Mouse (Mus musculus): ENCODE measurements at regions not wholly inside any gene's neighbourhood (a gene's known extent, or its start where the extent isn't known, plus 50 kb on each side); places are given as distances from the start of the nearest gene placed in this dataset.

- H3K36me3 ChIP-seq, result no peaks in the 10 kb centered on the region
- no peaks in the 10 kb centered on the region for H3K9me3 ChIP-seq
- H3K4me1 ChIP-seq, result no peaks in the 10 kb centered on the region
- no peak overlapping the region for H3K4me3 ChIP-seq
- no peak for ATAC-seq (ENCODE audit: low FRiP score, low read depth)
- WGBS, result 89% methylated on average over 1 of the region's 1 CpGs
- H3K27ac ChIP-seq, result no peak overlapping the region
- H3K9ac ChIP-seq, result no peak overlapping the region
- no peak overlapping the region for H3K4me2 ChIP-seq (replicated peaks)
- H3K27me3 ChIP-seq, result no peaks in the 10 kb centered on the region
Measured at GRCm38 (mm10) chr11:111363363-111363762, 297.4 kb downstream of the Kcnj2 start.

GRCm38 (mm10) chr11:111377165-111377564 is 311.2 kb downstream of the Kcnj2 start:
- Histone ChIP-seq H3K4me1 (no peaks in the 10 kb centered on the region), H3K4me3 (no peak overlapping the region), H3K9ac (no peak overlapping the region), H3K36me3 (no peaks in the 10 kb centered on the region), H3K4me2 (replicated peaks) (no peak overlapping the region), H3K27me3 (no peaks in the 10 kb centered on the region), H3K27ac (no peak overlapping the region), H3K9me3 (no peaks in the 10 kb centered on the region)
- no peak for ATAC-seq (ENCODE audit: low FRiP score, low read depth)
- WGBS, result 84% methylated on average over 4 of the region's 4 CpGs

- no peak overlapping the region for H3K9ac ChIP-seq
- H3K4me2 ChIP-seq (replicated peaks), result no peak overlapping the region
- no peaks in the 10 kb centered on the region for H3K27me3 ChIP-seq
- no peak for ATAC-seq (ENCODE audit: low FRiP score, low read depth)
- 77% methylated on average over 3 of the region's 3 CpGs for WGBS
- H3K36me3 ChIP-seq, result no peaks in the 10 kb centered on the region
- H3K4me1 ChIP-seq, result no peaks in the 10 kb centered on the region
- H3K4me3 ChIP-seq, result no peak overlapping the region
- H3K9me3 ChIP-seq, result no peaks in the 10 kb centered on the region
- H3K27ac ChIP-seq, result no peak overlapping the region
Measured at GRCm38 (mm10) chr11:111379842-111380241, 313.9 kb downstream of the Kcnj2 start.

- Histone ChIP-seq H3K9me3 (no peaks in the 10 kb centered on the region), H3K36me3 (no peaks in the 10 kb centered on the region), H3K4me2 (replicated peaks) (no peak overlapping the region), H3K4me3 (no peak overlapping the region), H3K27me3 (no peaks in the 10 kb centered on the region), H3K9ac (no peak overlapping the region), H3K4me1 (no peaks in the 10 kb centered on the region), H3K27ac (no peak overlapping the region)
- ATAC-seq (ENCODE audit: low FRiP score, low read depth), result no peak
- 87% methylated on average over 1 of the region's 1 CpGs for WGBS
Measured at GRCm38 (mm10) chr11:111398706-111399105, 332.7 kb downstream of the Kcnj2 start.

GRCm38 (mm10) chr11:111409266-111409665 is 343.3 kb downstream of the Kcnj2 start:
- H3K9ac ChIP-seq, result no peak overlapping the region
- no peak overlapping the region for H3K4me3 ChIP-seq
- ATAC-seq (ENCODE audit: low FRiP score, low read depth), result no peak
- H3K4me1 ChIP-seq, result no peaks in the 10 kb centered on the region
- WGBS, result 95% methylated on average over 2 of the region's 2 CpGs
- no peak overlapping the region for H3K27ac ChIP-seq
- H3K36me3 ChIP-seq, result no peaks in the 10 kb centered on the region
- no peaks in the 10 kb centered on the region for H3K27me3 ChIP-seq
- no peak overlapping the region for H3K4me2 ChIP-seq (replicated peaks)
- H3K9me3 ChIP-seq, result no peaks in the 10 kb centered on the region

- Histone ChIP-seq H3K9ac (no peak overlapping the region), H3K4me3 (no peak overlapping the region), H3K4me1 (no peaks in the 10 kb centered on the region), H3K36me3 (no peaks in the 10 kb centered on the region), H3K4me2 (replicated peaks) (no peak overlapping the region), H3K27ac (no peak overlapping the region), H3K9me3 (no peaks in the 10 kb centered on the region), H3K27me3 (no peaks in the 10 kb centered on the region)
- 70% methylated on average over 4 of the region's 4 CpGs for WGBS
- no peak for ATAC-seq (ENCODE audit: low FRiP score, low read depth)
Measured at GRCm38 (mm10) chr11:111424871-111425270, 358.9 kb downstream of the Kcnj2 start.

GRCm38 (mm10) chr11:111426715-111427114 is 360.8 kb downstream of the Kcnj2 start:
- no peak overlapping the region for H3K27ac ChIP-seq
- H3K9ac ChIP-seq, result no peak overlapping the region
- 61% methylated on average over 4 of the region's 4 CpGs for WGBS
- H3K4me1 ChIP-seq, result no peaks in the 10 kb centered on the region
- H3K27me3 ChIP-seq, result no peaks in the 10 kb centered on the region
- no peak for ATAC-seq (ENCODE audit: low FRiP score, low read depth)
- no peak overlapping the region for H3K4me3 ChIP-seq
- H3K36me3 ChIP-seq, result no peaks in the 10 kb centered on the region
- H3K9me3 ChIP-seq, result no peaks in the 10 kb centered on the region
- H3K4me2 ChIP-seq (replicated peaks), result no peak overlapping the region

- Histone ChIP-seq H3K4me1 (no peaks in the 10 kb centered on the region), H3K9ac (no peak overlapping the region), H3K36me3 (no peaks in the 10 kb centered on the region), H3K9me3 (no peaks in the 10 kb centered on the region), H3K4me2 (replicated peaks) (no peak overlapping the region), H3K27me3 (no peaks in the 10 kb centered on the region), H3K27ac (no peak overlapping the region), H3K4me3 (no peak overlapping the region)
- ATAC-seq (ENCODE audit: low FRiP score, low read depth), result no peak
Measured at GRCm38 (mm10) chr11:111442257-111442656, 376.3 kb downstream of the Kcnj2 start.

- WGBS, result 81% methylated on average over 1 of the region's 1 CpGs
- H3K9ac ChIP-seq, result no peak overlapping the region
- H3K27me3 ChIP-seq, result no peaks in the 10 kb centered on the region
- ATAC-seq (ENCODE audit: low FRiP score, low read depth), result no peak
- no peaks in the 10 kb centered on the region for H3K9me3 ChIP-seq
- no peaks in the 10 kb centered on the region for H3K4me1 ChIP-seq
- H3K4me3 ChIP-seq, result no peak overlapping the region
- no peak overlapping the region for H3K27ac ChIP-seq
- no peak overlapping the region for H3K4me2 ChIP-seq (replicated peaks)
- H3K36me3 ChIP-seq, result no peaks in the 10 kb centered on the region
Measured at GRCm38 (mm10) chr11:111443381-111443780, 377.4 kb downstream of the Kcnj2 start.

GRCm38 (mm10) chr11:111444791-111445190 is 378.8 kb downstream of the Kcnj2 start:
- ATAC-seq (ENCODE audit: low FRiP score, low read depth), result no peak
- no peaks in the 10 kb centered on the region for H3K27me3 ChIP-seq

GRCm38 (mm10) chr11:111445764-111446163 is 379.8 kb downstream of the Kcnj2 start:
- H3K36me3 ChIP-seq, result no peaks in the 10 kb centered on the region
- no peaks in the 10 kb centered on the region for H3K27me3 ChIP-seq
- H3K9ac ChIP-seq, result no peak overlapping the region
- H3K9me3 ChIP-seq, result no peaks in the 10 kb centered on the region
- ATAC-seq (ENCODE audit: low FRiP score, low read depth), result no peak
- H3K4me3 ChIP-seq, result no peak overlapping the region
- H3K27ac ChIP-seq, result no peak overlapping the region
- WGBS, result 10% methylated on average over 4 of the region's 4 CpGs
- no peak overlapping the region for H3K4me2 ChIP-seq (replicated peaks)
- H3K4me1 ChIP-seq, result no peaks in the 10 kb centered on the region

More at GRCm38 (mm10) chr11:111444791-111445190, 378.8 kb downstream of the Kcnj2 start:
- Histone ChIP-seq H3K4me3 (no peak overlapping the region), H3K9me3 (no peaks in the 10 kb centered on the region), H3K9ac (no peak overlapping the region), H3K4me2 (replicated peaks) (no peak overlapping the region), H3K4me1 (no peaks in the 10 kb centered on the region), H3K36me3 (no peaks in the 10 kb centered on the region), H3K27ac (no peak overlapping the region)
- WGBS, result 78% methylated on average over 4 of the region's 4 CpGs

GRCm38 (mm10) chr11:111450811-111451494 is 385.0 kb downstream of the Kcnj2 start:
- WGBS, result 75% methylated on average over 3 of the region's 3 CpGs
- no peak overlapping the region for H3K4me3 ChIP-seq
- no peaks in the 10 kb centered on the region for H3K4me1 ChIP-seq
- H3K36me3 ChIP-seq, result no peaks in the 10 kb centered on the region
- no peaks in the 10 kb centered on the region for H3K27me3 ChIP-seq
- no peak overlapping the region for H3K4me2 ChIP-seq (replicated peaks)
- no peak overlapping the region for H3K27ac ChIP-seq
- ATAC-seq (ENCODE audit: low FRiP score, low read depth), result no peak
- H3K9ac ChIP-seq, result no peak overlapping the region
- no peaks in the 10 kb centered on the region for H3K9me3 ChIP-seq

GRCm38 (mm10) chr11:111460046-111460445 is 394.1 kb downstream of the Kcnj2 start:
- 88% methylated on average over 10 of the region's 10 CpGs for WGBS
- Histone ChIP-seq H3K27ac (no peak overlapping the region), H3K4me3 (no peak overlapping the region), H3K4me2 (replicated peaks) (no peak overlapping the region), H3K27me3 (no peaks in the 10 kb centered on the region), H3K9ac (no peak overlapping the region), H3K36me3 (no peaks in the 10 kb centered on the region), H3K4me1 (no peaks in the 10 kb centered on the region), H3K9me3 (no peaks in the 10 kb centered on the region)
- no peak for ATAC-seq (ENCODE audit: low FRiP score, low read depth)
